Mouse (Mus musculus) neural tube, embryonic 14.5 days (tissue): ENCODE results near the gene Rpl31. TPM values are rescaled to one million over a fixed set of nuclear protein-coding genes. Genes with fewer than 3 reads are reported as not detected.

Source experiments
- ATAC-seq: fragments of 200-750 bp; cut with Nextera tagmentation; 2 replicates; pipeline ENCODE4 v1.8.0; 2017; ENCODE audit warnings: low read depth, mild to moderate bottlenecking, moderate TSS enrichment, moderate library complexity
- H3K27ac ChIP-seq: fragments of 300-500 bp; sonication (generic); 2 replicates; pipeline ENCODE4 v1.5.1; 2014; ENCODE audit warnings: low read depth, mild to moderate bottlenecking, control low read depth, low read length, moderate library complexity, mixed read lengths
- H3K27me3 ChIP-seq: fragments of 300-500 bp; sonication (generic); 2 replicates; pipeline ENCODE4 v1.6.1; 2014; ENCODE audit warnings: low read length; ENCODE audit not compliant: control insufficient read depth, insufficient read depth
- H3K36me3 ChIP-seq: fragments of 300-500 bp; sonication (generic); 2 replicates; pipeline ENCODE4 v1.6.1; 2014; ENCODE audit warnings: low read length, mixed read lengths; ENCODE audit not compliant: control insufficient read depth, insufficient read depth
- H3K4me1 ChIP-seq: fragments of 300-500 bp; sonication (generic); 2 replicates; pipeline ENCODE4 v1.6.1; 2014; ENCODE audit warnings: low read length; ENCODE audit not compliant: control insufficient read depth, insufficient read depth
- H3K4me2 ChIP-seq: fragments of 300-500 bp; sonication (generic); 2 replicates; pipeline ENCODE4 v1.6.1; 2014; ENCODE audit warnings: mild to moderate bottlenecking, low read depth, low read length, control low read depth
- H3K4me3 ChIP-seq: fragments of 300-500 bp; sonication (generic); 2 replicates; pipeline ENCODE4 v1.5.1; 2014; ENCODE audit warnings: low read depth, low read length, control low read depth, mixed read lengths
- H3K9ac ChIP-seq: fragments of 300-500 bp; sonication (generic); replicated peaks from 2 replicates; pipeline ENCODE4 v1.6.1; 2014; ENCODE audit warnings: low read depth, mild to moderate bottlenecking, control low read depth, low read length, mixed read lengths
- H3K9me3 ChIP-seq: fragments of 300-500 bp; sonication (generic); 2 replicates; pipeline ENCODE4 v1.6.1; 2016; ENCODE audit warnings: low read length; ENCODE audit not compliant: control insufficient read depth
- WGBS: fragments of 180-500 bp; shearing (Covaris S2); extraction: QIAGEN DNeasy Blood & Tissue Kit; methylation state at CpG from one replicate; pipeline ENCODE4 v1.1.7; 2014; 5-methylcytosine and 5-hydroxymethylcytosine counted together
- polyA plus RNA-seq: library from polyadenylated mRNA; unstranded; fragments of >200 nt; fragmentation: Nextera tagmentation; extraction: Ambion mirVana; gene quantifications from 2 replicates; pipeline ENCODE4 v1.2.1, GENCODE M21; 2014

The Rpl31 gene
- polyA plus RNA-seq, 1 experiment from 2014 or later: 385 TPM

- Histone ChIP-seq H3K36me3 (no peaks in the 10 kb centered on the region), H3K4me2 (no peak overlapping the region), H3K4me1 (no peaks in the 10 kb centered on the region), H3K4me3 (no peak overlapping the region), H3K9ac (no peak overlapping the region), H3K27me3 (no peaks in the 10 kb centered on the region), H3K9me3 (no peaks in the 10 kb centered on the region), H3K27ac (no peak overlapping the region)
- WGBS: 81% methylated on average over 2 of the region's 2 CpGs
- no peak for ATAC-seq
Measured at GRCm38 (mm10) chr1:39388163-39388562, 20.5 kb downstream of the Rpl31 start.

DNA sequence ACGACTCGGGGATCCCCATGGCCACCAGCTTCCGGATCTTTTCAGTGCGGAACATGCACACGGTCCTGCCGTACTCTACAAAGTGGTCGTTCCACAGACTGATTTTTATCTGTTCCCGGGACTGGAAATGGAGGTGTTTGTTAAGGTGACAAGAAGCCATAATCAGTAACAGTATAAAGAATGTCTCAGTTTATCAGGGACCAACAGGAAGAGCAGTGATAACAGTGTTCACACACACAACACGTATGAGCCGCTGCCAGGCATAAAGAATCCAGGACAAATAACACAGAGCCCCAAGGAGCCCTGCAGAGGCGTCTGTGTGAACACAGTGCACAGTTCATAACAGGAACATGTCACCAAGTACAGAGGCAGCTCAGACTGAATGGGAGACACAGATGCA, 21.7 kb downstream of the Rpl31 start:
- no peak overlapping the region for H3K4me2 ChIP-seq
- no peaks in the 10 kb centered on the region for H3K4me1 ChIP-seq
- no peak overlapping the region for H3K4me3 ChIP-seq
- no peaks in the 10 kb centered on the region for H3K27me3 ChIP-seq
- H3K36me3 ChIP-seq: no peaks in the 10 kb centered on the region
- ATAC-seq: no peak
- H3K9me3 ChIP-seq: no peaks in the 10 kb centered on the region
- WGBS: 95% methylated on average over 11 of the region's 11 CpGs
- no peak overlapping the region for H3K27ac ChIP-seq
- H3K9ac ChIP-seq: no peak overlapping the region

DNA sequence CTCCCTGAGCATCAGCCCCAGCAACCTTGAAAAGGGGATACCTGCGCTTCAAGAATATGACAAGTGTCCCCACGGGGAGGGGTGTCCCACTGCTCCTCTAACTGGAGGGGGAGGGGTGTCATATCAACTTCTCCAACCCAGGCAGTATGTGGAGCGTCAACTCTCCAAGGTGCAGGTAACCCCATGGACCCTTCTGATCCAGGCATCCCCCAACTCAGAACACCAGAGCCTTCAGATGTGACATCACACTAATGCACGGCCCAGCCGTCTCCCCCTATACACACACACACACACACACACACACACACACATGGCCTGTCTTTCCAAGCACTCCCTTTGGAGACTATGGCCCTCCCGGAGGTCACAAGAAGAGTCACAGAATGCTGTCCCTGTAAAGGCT, 24.0 kb downstream of the Rpl31 start:
- WGBS: 94% methylated on average over 6 of the region's 6 CpGs
- peak; percentile 41; the same call in 1 of the 2 replicates for ATAC-seq
- H3K36me3 ChIP-seq: no peaks in the 10 kb centered on the region
- no peak overlapping the region for H3K9ac ChIP-seq
- no peaks in the 10 kb centered on the region for H3K27me3 ChIP-seq
- H3K27ac ChIP-seq: no peak overlapping the region
- H3K4me2 ChIP-seq: no peak overlapping the region
- no peaks in the 10 kb centered on the region for H3K4me1 ChIP-seq
- H3K4me3 ChIP-seq: no peak overlapping the region
- no peaks in the 10 kb centered on the region for H3K9me3 ChIP-seq

- WGBS: 64% methylated on average over 3 of the region's 3 CpGs
- H3K9ac ChIP-seq: no peak overlapping the region
- no peaks in the 10 kb centered on the region for H3K9me3 ChIP-seq
- no peaks in the 10 kb centered on the region for H3K4me1 ChIP-seq
- no peak overlapping the region for H3K27ac ChIP-seq
- H3K36me3 ChIP-seq: no peaks in the 10 kb centered on the region
- peak; percentile 54; the same call in 1 of the 2 replicates for ATAC-seq
- no peak overlapping the region for H3K4me2 ChIP-seq
- H3K27me3 ChIP-seq: no peaks in the 10 kb centered on the region
- H3K4me3 ChIP-seq: no peak overlapping the region
Measured at GRCm38 (mm10) chr1:39392189-39392588, 24.5 kb downstream of the Rpl31 start.

DNA sequence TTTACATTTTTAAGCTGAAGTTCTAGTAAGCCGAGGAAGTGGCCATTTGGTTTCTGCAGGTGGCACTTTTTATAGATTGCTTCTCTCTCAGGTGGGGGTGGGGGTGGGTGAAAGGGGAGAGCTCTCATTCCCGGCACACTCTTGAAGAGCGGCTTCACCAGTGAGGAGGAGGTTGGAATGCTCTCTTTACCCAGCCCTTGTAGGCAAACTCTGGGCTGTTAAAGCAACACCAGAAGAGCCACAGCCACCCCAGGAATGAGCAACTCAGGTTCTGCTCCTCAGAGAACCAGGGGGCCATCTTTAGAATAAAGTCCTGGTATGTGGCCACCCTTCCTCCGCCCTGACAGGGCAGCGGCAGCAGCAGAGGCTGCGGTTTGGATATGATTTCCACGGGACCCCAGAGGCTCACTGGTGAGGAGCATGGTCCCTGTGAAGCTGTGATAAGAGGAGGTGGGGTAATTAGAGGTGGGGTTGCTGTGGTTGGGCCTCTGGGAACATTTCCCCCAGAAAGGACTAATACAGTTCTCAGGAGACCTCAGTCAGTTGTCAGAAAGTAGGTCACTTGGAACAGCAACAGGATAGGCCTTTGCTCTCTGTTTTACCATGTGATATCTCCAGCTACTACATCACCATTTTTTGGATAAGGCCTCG, 25.7 kb downstream of the Rpl31 start:
- H3K9me3 ChIP-seq: no peaks in the 10 kb centered on the region
- 86% methylated on average over 8 of the region's 8 CpGs for WGBS
- no peaks in the 10 kb centered on the region for H3K27me3 ChIP-seq
- H3K4me2 ChIP-seq: no peak overlapping the region
- no peak overlapping the region for H3K4me3 ChIP-seq
- H3K4me1 ChIP-seq: no peaks in the 10 kb centered on the region
- no peak overlapping the region for H3K27ac ChIP-seq
- no peak for ATAC-seq
- no peaks in the 10 kb centered on the region for H3K36me3 ChIP-seq
- H3K9ac ChIP-seq: no peak overlapping the region

- Histone ChIP-seq H3K4me3 (no peak overlapping the region), H3K4me1 (no peaks in the 10 kb centered on the region), H3K9me3 (no peaks in the 10 kb centered on the region), H3K27ac (no peak overlapping the region), H3K4me2 (no peak overlapping the region), H3K36me3 (no peaks in the 10 kb centered on the region), H3K27me3 (no peaks in the 10 kb centered on the region), H3K9ac (no peak overlapping the region)
- ATAC-seq: no peak
- 52% methylated on average over 10 of the region's 10 CpGs for WGBS
Measured at GRCm38 (mm10) chr1:39394096-39394495, 26.5 kb downstream of the Rpl31 start.

- no peak for ATAC-seq
- Histone ChIP-seq H3K36me3 (no peaks in the 10 kb centered on the region), H3K9ac (no peak overlapping the region), H3K4me1 (no peaks in the 10 kb centered on the region), H3K9me3 (no peaks in the 10 kb centered on the region), H3K4me3 (no peak overlapping the region), H3K27me3 (no peaks in the 10 kb centered on the region), H3K4me2 (no peak overlapping the region), H3K27ac (no peak overlapping the region)
- WGBS: 89% methylated on average over 3 of the region's 3 CpGs
Measured at GRCm38 (mm10) chr1:39394650-39395049, 27.0 kb downstream of the Rpl31 start.

- Histone ChIP-seq H3K4me1 (no peaks in the 10 kb centered on the region), H3K27ac (no peak overlapping the region), H3K9me3 (no peaks in the 10 kb centered on the region), H3K27me3 (no peaks in the 10 kb centered on the region), H3K4me2 (no peak overlapping the region), H3K9ac (no peak overlapping the region), H3K4me3 (no peak overlapping the region), H3K36me3 (no peaks in the 10 kb centered on the region)
- WGBS: 85% methylated on average over 4 of the region's 4 CpGs
- no peak for ATAC-seq
Measured at GRCm38 (mm10) chr1:39396347-39396746, 28.7 kb downstream of the Rpl31 start.

DNA sequence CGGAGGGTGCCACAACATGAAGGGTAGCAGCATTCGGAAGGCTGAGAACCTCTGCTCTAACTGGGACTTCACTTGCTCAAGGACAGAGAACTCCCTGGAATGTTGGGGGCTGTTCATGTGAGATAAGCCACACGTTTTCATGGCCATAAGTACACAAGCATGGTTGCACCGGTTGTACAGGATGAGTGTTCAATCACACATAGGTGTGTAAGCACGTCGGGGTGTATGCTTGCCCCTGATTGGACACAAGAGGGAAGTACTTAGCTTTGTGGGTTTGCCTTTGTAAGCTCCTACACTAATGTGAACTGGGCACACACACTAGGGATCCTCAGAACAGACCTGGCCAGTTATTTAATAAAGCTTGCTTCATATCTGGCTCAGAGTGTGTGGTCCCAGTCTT, 30.6 kb downstream of the Rpl31 start:
- no peak overlapping the region for H3K9ac ChIP-seq
- H3K4me2 ChIP-seq: no peak overlapping the region
- no peaks in the 10 kb centered on the region; the same call in 1 of the 2 replicates for H3K36me3 ChIP-seq
- H3K27ac ChIP-seq: no peak overlapping the region
- H3K4me1 ChIP-seq: no peaks in the 10 kb centered on the region
- H3K27me3 ChIP-seq: no peaks in the 10 kb centered on the region
- WGBS: 95% methylated on average over 6 of the region's 6 CpGs
- no peak overlapping the region for H3K4me3 ChIP-seq
- H3K9me3 ChIP-seq: no peaks in the 10 kb centered on the region
- no peak for ATAC-seq
